Mouse (Mus musculus) liver, embryonic 12.5 days (tissue): Measurements from ENCODE around the gene Kcnma1. TPM values are rescaled to one million over a fixed set of nuclear protein-coding genes. Genes with fewer than 3 reads are reported as not detected.

Experiments
- ATAC-seq: fragments of 200-750 bp; cut with Nextera tagmentation; 2 replicates; pipeline ENCODE4 v1.8.0; 2017; ENCODE audit warnings: moderate number of reproducible peaks, mild to moderate bottlenecking, moderate library complexity
- H3K27ac ChIP-seq: fragments of 300-500 bp; sonication (generic); 2 replicates; pipeline ENCODE4 v1.5.1; 2016; ENCODE audit warnings: mild to moderate bottlenecking
- H3K27me3 ChIP-seq: fragments of 300-500 bp; sonication (generic); replicated peaks from 2 replicates; pipeline ENCODE4 v1.6.1; 2016; ENCODE audit warnings: mild to moderate bottlenecking, moderate library complexity
- H3K36me3 ChIP-seq: fragments of 300-500 bp; sonication (generic); 2 replicates; pipeline ENCODE4 v1.6.1; 2016; ENCODE audit warnings: mild to moderate bottlenecking, moderate library complexity
- H3K4me1 ChIP-seq: fragments of 300-500 bp; sonication (generic); 2 replicates; pipeline ENCODE4 v1.6.1; 2016
- H3K4me2 ChIP-seq: fragments of 300-500 bp; sonication (generic); 2 replicates; pipeline ENCODE4 v1.6.1; 2016; ENCODE audit warnings: mild to moderate bottlenecking, moderate library complexity
- H3K4me3 ChIP-seq: fragments of 300-500 bp; sonication (generic); 2 replicates; pipeline ENCODE4 v1.5.1; 2016; ENCODE audit warnings: mild to moderate bottlenecking, moderate library complexity
- H3K9ac ChIP-seq: fragments of 300-500 bp; sonication (generic); 2 replicates; pipeline ENCODE4 v1.6.1; 2016; ENCODE audit warnings: mild to moderate bottlenecking, moderate library complexity
- H3K9me3 ChIP-seq: fragments of 300-500 bp; sonication (generic); replicated peaks from 2 replicates; pipeline ENCODE4 v1.6.1; 2016; ENCODE audit warnings: mild to moderate bottlenecking, moderate library complexity
- WGBS: fragments of 180-500 bp; shearing (Covaris S2); methylation state at CpG from one replicate; pipeline ENCODE4 v1.1.7; 2016; ENCODE audit not compliant: insufficient replicate concordance; 5-methylcytosine and 5-hydroxymethylcytosine counted together
- polyA plus RNA-seq: library from polyadenylated mRNA; unstranded; fragments of >200 nt; fragmentation: Nextera tagmentation; extraction: Ambion mirVana; gene quantifications from 2 replicates; pipeline ENCODE4 v1.2.1, GENCODE M21; 2016

Kcnma1 gene
- polyA plus RNA-seq, 1 experiment from 2014 or later = not detected

- no peak overlapping the region for H3K27ac ChIP-seq
- H3K36me3 ChIP-seq = no peaks in the 10 kb centered on the region
- no peak overlapping the region for H3K4me2 ChIP-seq
- H3K4me3 ChIP-seq = no peak overlapping the region
- ATAC-seq = no peak
- WGBS = 41% methylated on average over 5 of the region's 5 CpGs
- no peaks in the 10 kb centered on the region for H3K9me3 ChIP-seq
- no peak overlapping the region for H3K9ac ChIP-seq
- no peaks in the 10 kb centered on the region for H3K27me3 ChIP-seq
- no peaks in the 10 kb centered on the region for H3K4me1 ChIP-seq
These were observed 174.7 kb downstream of the Kcnma1 start for GRCm38 (mm10) chr14:23839613-23840012.

- Histone ChIP-seq H3K27me3 (no peaks in the 10 kb centered on the region), H3K27ac (no peak overlapping the region), H3K4me1 (no peaks in the 10 kb centered on the region), H3K36me3 (no peaks in the 10 kb centered on the region), H3K9me3 (no peaks in the 10 kb centered on the region), H3K4me3 (no peak overlapping the region), H3K9ac (no peak overlapping the region), H3K4me2 (no peak overlapping the region)
- 41% methylated on average over 10 of the region's 10 CpGs for WGBS
- no peak for ATAC-seq
These were observed 178.7 kb downstream of the Kcnma1 start for GRCm38 (mm10) chr14:23835387-23836111.

GRCm38 (mm10) chr14:23831284-23831683, 183.0 kb downstream of the Kcnma1 start:
- Histone ChIP-seq H3K9me3 (no peaks in the 10 kb centered on the region), H3K36me3 (no peaks in the 10 kb centered on the region)
- no peak for ATAC-seq

GRCm38 (mm10) chr14:23830316-23830715, 184.0 kb downstream of the Kcnma1 start:
- no peaks in the 10 kb centered on the region for H3K27me3 ChIP-seq
- H3K36me3 ChIP-seq = no peaks in the 10 kb centered on the region
- no peak overlapping the region for H3K9ac ChIP-seq
- H3K27ac ChIP-seq = no peak overlapping the region
- ATAC-seq = no peak
- H3K4me2 ChIP-seq = no peak overlapping the region
- no peaks in the 10 kb centered on the region for H3K9me3 ChIP-seq
- no peak overlapping the region for H3K4me3 ChIP-seq
- H3K4me1 ChIP-seq = no peaks in the 10 kb centered on the region
- 28% methylated on average over 4 of the region's 4 CpGs for WGBS

More at GRCm38 (mm10) chr14:23831284-23831683, 183.0 kb downstream of the Kcnma1 start:
- H3K4me3 ChIP-seq = no peak overlapping the region
- no peaks in the 10 kb centered on the region for H3K4me1 ChIP-seq
- H3K9ac ChIP-seq = no peak overlapping the region
- H3K27ac ChIP-seq = no peak overlapping the region
- WGBS = 65% methylated on average over 5 of the region's 5 CpGs
- no peaks in the 10 kb centered on the region for H3K27me3 ChIP-seq
- H3K4me2 ChIP-seq = no peak overlapping the region

- no peak overlapping the region for H3K4me3 ChIP-seq
- H3K9me3 ChIP-seq = no peaks in the 10 kb centered on the region
- 60% methylated on average over 3 of the region's 3 CpGs for WGBS
- no peak overlapping the region for H3K27ac ChIP-seq
- H3K4me2 ChIP-seq = no peak overlapping the region
- no peak for ATAC-seq
- H3K4me1 ChIP-seq = no peaks in the 10 kb centered on the region
- no peak overlapping the region for H3K9ac ChIP-seq
- no peaks in the 10 kb centered on the region for H3K27me3 ChIP-seq
- H3K36me3 ChIP-seq = no peaks in the 10 kb centered on the region
These were observed 185.5 kb downstream of the Kcnma1 start for GRCm38 (mm10) chr14:23828711-23829320.

- H3K27ac ChIP-seq = no peak overlapping the region
- H3K9me3 ChIP-seq = no peaks in the 10 kb centered on the region
- no peak overlapping the region for H3K4me2 ChIP-seq
- H3K4me3 ChIP-seq = no peak overlapping the region
- no peak overlapping the region for H3K9ac ChIP-seq
- H3K36me3 ChIP-seq = no peaks in the 10 kb centered on the region
- no peak for ATAC-seq
- H3K4me1 ChIP-seq = no peaks in the 10 kb centered on the region
- 36% methylated on average over 2 of the region's 2 CpGs for WGBS
- no peaks in the 10 kb centered on the region for H3K27me3 ChIP-seq
These were observed 189.4 kb downstream of the Kcnma1 start for GRCm38 (mm10) chr14:23824937-23825336.

GRCm38 (mm10) chr14:23824267-23824666, 190.0 kb downstream of the Kcnma1 start:
- no peaks in the 10 kb centered on the region for H3K9me3 ChIP-seq
- H3K4me2 ChIP-seq = no peak overlapping the region
- no peaks in the 10 kb centered on the region for H3K27me3 ChIP-seq
- no peaks in the 10 kb centered on the region for H3K4me1 ChIP-seq
- no peak for ATAC-seq
- H3K36me3 ChIP-seq = no peaks in the 10 kb centered on the region
- no peak overlapping the region for H3K9ac ChIP-seq
- H3K4me3 ChIP-seq = no peak overlapping the region
- H3K27ac ChIP-seq = no peak overlapping the region
- WGBS = 44% methylated on average over 4 of the region's 4 CpGs

- ATAC-seq = no peak
- Histone ChIP-seq H3K4me1 (no peaks in the 10 kb centered on the region), H3K4me2 (no peak overlapping the region), H3K27ac (no peak overlapping the region), H3K9me3 (no peaks in the 10 kb centered on the region), H3K36me3 (no peaks in the 10 kb centered on the region), H3K4me3 (no peak overlapping the region), H3K27me3 (no peaks in the 10 kb centered on the region), H3K9ac (no peak overlapping the region)
- 74% methylated on average over 3 of the region's 3 CpGs for WGBS
These were observed 196.7 kb downstream of the Kcnma1 start for GRCm38 (mm10) chr14:23817585-23817984.

- H3K9ac ChIP-seq = no peak overlapping the region
- H3K27ac ChIP-seq = no peak overlapping the region
- H3K4me3 ChIP-seq = no peak overlapping the region
- no peak for ATAC-seq
- no peak overlapping the region for H3K4me2 ChIP-seq
- no peaks in the 10 kb centered on the region for H3K4me1 ChIP-seq
- 38% methylated on average over 1 of the region's 1 CpGs for WGBS
- H3K9me3 ChIP-seq = no peaks in the 10 kb centered on the region
- no peaks in the 10 kb centered on the region for H3K27me3 ChIP-seq
- H3K36me3 ChIP-seq = no peaks in the 10 kb centered on the region
These were observed 204.2 kb downstream of the Kcnma1 start for GRCm38 (mm10) chr14:23810081-23810480.

- Histone ChIP-seq H3K36me3 (no peaks in the 10 kb centered on the region), H3K4me3 (no peak overlapping the region), H3K9ac (no peak overlapping the region), H3K27ac (no peak overlapping the region), H3K27me3 (no peaks in the 10 kb centered on the region), H3K4me2 (no peak overlapping the region), H3K4me1 (no peaks in the 10 kb centered on the region), H3K9me3 (no peaks in the 10 kb centered on the region)
- WGBS = 42% methylated on average over 1 of the region's 1 CpGs
- ATAC-seq = no peak
These were observed 205.2 kb downstream of the Kcnma1 start for GRCm38 (mm10) chr14:23809124-23809523.

- H3K4me2 ChIP-seq = no peak overlapping the region
- no peak for ATAC-seq
- H3K27me3 ChIP-seq = no peaks in the 10 kb centered on the region
- 39% methylated on average over 2 of the region's 2 CpGs for WGBS
- H3K36me3 ChIP-seq = no peaks in the 10 kb centered on the region
- no peak overlapping the region for H3K4me3 ChIP-seq
- no peak overlapping the region for H3K9ac ChIP-seq
- no peaks in the 10 kb centered on the region for H3K9me3 ChIP-seq
- no peak overlapping the region for H3K27ac ChIP-seq
- no peaks in the 10 kb centered on the region for H3K4me1 ChIP-seq
These were observed 207.9 kb downstream of the Kcnma1 start for GRCm38 (mm10) chr14:23806378-23806777.

GRCm38 (mm10) chr14:23796878-23797277, 217.4 kb downstream of the Kcnma1 start:
- H3K4me2 ChIP-seq = no peak overlapping the region
- no peaks in the 10 kb centered on the region for H3K36me3 ChIP-seq
- H3K9ac ChIP-seq = no peak overlapping the region
- no peak for ATAC-seq
- H3K9me3 ChIP-seq = no peaks in the 10 kb centered on the region
- no peak overlapping the region for H3K27ac ChIP-seq
- no peaks in the 10 kb centered on the region for H3K4me1 ChIP-seq
- H3K27me3 ChIP-seq = no peaks in the 10 kb centered on the region
- 77% methylated on average over 7 of the region's 7 CpGs for WGBS
- no peak overlapping the region for H3K4me3 ChIP-seq
